Mouse (Mus musculus) lung, postnatal 4 days (tissue): ENCODE results near the gene Clta.
"Not testable (repeated sequence)": the region's sequence is repeated elsewhere in the genome, so short reads cannot be mapped to it uniquely, and the experiment has no call there.

Experiments used
- DNase-seq, 2 experiments: peaks; one replicate each; pipeline ENCODE4 v3.0.0; 2021

The Clta gene

GRCm38 (mm10) chr4:44028303-44029135, 24.3 kb downstream of the Clta start:
- no peak for DNase-seq

- DNase-seq: no peak
Measured at GRCm38 (mm10) chr4:44029661-44030066, 25.4 kb downstream of the Clta start.

GRCm38 (mm10) chr4:44031521-44031920, 27.3 kb downstream of the Clta start:
- no peak for DNase-seq

- no peak for DNase-seq
Measured at GRCm38 (mm10) chr4:44036455-44036854, 32.2 kb downstream of the Clta start.

GRCm38 (mm10) chr4:44040802-44041201, 36.5 kb downstream of the Clta start:
- DNase-seq: no peak

DNA sequence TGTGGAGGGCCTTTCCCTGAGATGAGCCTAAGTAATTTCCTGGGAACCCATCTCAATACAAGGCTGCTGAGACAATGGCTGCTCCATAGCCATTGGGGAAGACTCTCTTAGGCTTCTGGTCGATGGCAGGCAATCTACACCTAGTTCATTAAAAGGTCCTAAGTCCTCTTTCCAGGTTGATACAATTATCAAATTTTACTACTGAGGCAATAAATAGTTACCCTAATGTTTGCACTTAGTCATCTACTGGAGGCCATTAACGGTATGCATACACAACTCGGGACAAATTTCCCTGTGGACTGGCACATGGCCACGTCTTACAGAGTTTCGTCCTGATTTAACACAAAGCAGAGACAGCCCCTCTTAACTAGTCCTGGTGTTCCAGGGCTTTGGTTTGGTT, 38.2 kb downstream of the Clta start:
- DNase-seq: no peak

- not testable (repeated sequence) for DNase-seq
Measured at GRCm38 (mm10) chr4:44043182-44043581, 38.9 kb downstream of the Clta start.

DNA sequence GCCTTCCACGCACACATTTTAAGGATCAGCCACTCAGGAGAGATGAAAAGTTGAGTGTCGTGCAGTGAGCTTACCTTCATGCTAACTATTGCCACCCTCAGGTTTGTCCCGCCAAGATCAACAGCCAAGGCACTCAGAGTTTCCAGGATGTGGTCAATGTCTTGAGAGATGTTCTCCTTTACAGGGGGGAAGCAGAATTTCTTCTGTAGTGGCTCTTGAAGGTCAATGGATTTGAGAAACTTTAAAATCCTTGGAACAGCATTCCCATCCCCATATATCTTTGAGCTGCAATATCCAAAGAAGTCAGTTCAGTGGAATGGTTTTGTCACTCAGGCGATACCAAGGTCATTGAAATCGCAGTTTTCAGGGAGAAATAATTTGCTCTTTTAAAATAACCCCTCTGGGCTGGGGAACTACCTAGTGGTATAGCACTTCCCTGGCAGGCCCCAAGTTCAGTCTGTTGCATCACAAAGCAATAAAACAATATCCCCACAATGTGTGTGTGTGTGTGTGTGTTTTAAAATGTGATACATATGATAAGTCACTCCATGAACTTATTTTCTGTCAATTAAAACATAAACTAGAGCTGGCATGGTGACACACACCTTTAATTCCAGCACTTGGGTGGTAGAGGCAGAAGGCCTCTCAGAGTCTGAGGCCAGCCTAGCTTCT, 40.6 kb downstream of the Clta start:
- DNase-seq: no peak

DNA sequence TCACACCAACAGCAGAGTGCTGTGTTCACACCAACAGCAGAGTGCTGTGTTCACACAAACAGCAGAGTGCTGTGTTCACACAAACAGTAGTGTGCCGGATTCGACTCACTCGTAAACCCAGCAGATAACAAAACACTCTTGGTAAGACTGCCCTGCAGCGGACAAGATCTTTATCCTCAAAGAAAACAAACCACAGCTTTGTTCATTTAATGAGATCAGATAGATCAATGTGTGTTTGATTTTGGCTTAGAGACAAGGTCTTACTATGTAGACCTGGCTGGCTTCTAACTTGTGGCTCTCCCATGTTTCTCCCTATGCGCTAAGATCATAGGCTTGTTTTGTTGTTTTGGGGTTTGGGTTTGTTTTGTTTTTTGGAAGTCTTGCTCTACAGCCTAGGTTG, 41.8 kb downstream of the Clta start:
- no peak for DNase-seq

DNA sequence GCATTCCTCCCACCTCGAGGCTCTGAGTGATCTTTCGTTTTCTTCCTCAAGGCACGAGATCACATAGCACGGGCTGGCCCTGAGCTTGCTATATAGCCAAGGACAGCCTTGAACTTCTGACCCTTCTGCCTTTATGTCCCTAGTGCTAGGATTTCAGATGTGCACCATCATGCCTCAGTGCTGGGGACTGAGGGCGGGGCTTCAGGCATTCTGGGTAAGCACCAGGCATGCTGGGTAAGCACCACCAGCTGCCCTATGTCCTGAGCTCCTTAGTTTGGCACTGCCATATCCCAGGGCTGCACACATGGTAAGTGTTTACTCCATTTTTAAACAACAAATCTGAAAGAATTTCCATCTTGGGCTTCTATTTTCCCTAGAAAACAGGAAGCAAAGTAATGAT, 45.6 kb downstream of the Clta start:
- peak in 1 of 2 experiments; percentile 27 for DNase-seq

- DNase-seq: no peak
Measured at GRCm38 (mm10) chr4:44059674-44060073, 55.4 kb downstream of the Clta start.

GRCm38 (mm10) chr4:44062062-44062461, 57.8 kb downstream of the Clta start:
- no peak for DNase-seq

GRCm38 (mm10) chr4:44062816-44063215, 58.6 kb downstream of the Clta start:
- DNase-seq: no peak

DNA sequence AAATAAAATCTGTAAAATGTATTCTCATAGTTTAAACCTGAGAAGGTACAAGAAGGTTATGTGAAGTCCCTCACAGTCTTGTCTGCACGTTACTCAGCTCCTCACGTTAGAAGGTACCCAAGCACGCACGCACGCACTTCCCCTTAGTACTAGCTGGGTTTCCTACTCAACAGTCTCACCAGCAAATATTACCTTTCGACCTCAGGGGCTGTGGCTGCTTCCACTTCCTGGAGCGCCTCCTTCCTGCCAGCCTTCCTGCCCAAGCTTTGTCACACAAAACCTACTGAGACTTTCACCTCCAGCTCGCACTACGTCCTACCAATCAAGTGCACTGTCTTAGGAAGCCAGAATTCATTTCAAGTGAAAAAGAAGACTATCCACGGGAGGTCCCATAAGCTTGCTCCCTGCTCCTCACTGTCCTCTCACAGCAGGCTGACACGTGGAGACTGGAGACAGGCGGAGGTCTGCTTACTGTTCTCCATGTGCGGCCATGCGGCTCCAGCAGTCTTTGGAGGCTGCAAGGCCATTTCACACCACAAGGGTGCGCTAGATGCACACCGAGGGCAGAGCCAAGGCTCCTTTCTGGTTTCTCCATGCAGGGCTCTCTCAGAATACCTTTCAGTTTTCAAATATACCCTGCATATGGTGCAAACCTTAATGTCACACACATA, 61.2 kb downstream of the Clta start:
- DNase-seq: peak; percentile 86 to 94

DNA sequence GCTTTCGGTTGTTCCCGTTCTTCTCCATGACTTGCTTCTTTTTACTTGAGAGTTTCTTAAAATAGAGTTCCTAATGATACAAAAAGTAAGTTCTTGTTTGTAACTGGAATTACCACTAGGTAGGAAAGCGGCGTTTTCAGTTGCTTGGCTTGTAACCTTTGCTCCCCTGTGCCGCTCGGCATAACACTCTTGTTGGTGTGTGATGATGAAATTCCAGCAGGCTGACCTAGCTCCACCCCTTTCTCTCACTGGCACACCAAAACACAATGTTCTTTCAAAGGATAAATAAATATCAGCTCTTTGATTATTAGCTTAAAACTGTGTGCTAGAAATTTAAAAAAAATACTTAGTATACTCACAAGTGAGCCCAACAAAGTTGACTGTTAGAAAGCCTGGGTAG, 62.6 kb downstream of the Clta start:
- DNase-seq: no peak

DNA sequence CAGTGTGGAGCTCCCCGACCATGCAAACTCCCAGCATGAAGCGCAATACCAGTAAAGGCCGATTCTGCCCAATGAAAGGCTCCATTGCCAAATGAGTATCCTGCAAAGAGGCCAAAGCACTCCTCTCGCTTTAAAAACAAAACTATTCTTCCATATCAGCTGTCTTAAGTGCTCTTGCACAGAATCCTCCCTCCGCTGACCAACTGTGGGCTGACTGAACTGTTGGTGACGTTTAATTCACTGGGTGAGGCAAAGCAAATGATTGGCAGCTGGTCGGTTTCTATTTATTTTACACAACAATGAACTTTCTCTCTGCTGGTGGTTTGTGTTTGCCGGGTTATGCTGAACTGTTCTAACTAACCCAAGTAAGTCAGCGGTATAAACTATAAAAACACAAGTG, 64.5 kb downstream of the Clta start:
- no peak for DNase-seq

GRCm38 (mm10) chr4:44069411-44069810, 65.2 kb downstream of the Clta start:
- no peak for DNase-seq

- DNase-seq: no peak
Measured at GRCm38 (mm10) chr4:44070641-44071040, 66.4 kb downstream of the Clta start.

GRCm38 (mm10) chr4:44071741-44072145, 67.5 kb downstream of the Clta start:
- DNase-seq: no peak

DNA sequence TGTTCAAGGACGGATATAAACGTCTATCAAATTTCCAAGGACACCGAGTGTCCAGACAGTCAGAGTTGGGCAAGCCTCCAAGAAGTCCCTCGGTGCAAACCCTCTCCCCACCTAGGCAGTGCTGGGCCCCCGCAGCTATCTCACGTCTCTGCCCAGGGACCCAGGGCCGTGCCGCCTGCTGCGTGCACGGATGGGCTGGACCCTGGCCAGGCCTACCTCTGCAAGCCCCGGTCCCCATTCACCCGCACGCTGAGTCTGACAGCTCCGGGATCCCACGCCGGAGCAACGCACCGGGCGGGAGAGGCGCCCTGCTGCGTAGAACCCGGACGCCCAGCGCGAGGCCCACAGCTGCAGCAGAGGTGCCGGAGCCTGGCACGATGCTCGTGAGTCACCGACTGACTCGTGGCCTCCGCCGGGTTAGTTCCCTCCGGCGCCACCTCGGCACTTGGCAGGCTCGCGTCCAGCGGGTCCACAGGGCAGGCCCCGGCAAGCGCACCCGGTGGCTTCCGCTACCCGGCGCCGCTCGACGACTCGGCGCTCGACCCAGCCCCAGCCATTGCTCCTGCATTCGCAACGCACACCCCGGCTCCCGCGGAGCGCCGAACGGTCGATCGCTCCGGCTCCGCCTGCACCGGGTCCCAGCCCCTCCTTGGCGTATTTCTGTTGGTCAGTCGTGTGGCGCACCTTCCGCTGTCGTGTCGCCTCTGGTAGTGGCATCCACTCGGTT, 68.1 kb downstream of the Clta start:
- DNase-seq: peak; percentile 94 to 96

DNA sequence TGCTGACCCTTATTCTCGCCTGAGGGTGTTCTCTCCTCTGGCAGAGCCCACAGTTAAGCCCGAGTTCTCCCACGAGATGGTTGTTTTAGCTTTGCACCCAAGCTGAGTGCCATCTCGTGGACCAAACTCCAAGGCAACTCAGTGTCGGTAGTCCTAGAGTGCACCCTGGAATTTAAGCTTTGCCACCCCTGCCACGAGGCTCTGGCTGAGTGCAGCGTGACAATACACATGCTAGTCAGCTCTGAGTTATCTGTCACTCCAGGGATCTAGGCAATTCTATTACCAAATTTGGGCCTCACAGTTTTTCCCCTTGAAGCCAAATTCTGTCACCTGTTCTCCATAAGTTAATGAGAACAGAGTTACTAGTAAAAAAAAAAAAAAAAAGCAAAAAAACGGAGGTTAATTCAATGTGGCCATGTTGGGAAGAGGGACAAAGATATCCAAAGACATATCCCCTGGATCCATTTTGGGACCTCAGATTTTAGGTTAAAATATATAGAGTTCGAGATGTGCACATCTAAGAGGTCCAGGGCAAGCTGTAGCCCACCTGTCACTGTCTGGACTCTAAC, 68.7 kb downstream of the Clta start:
- DNase-seq: no peak

GRCm38 (mm10) chr4:44073799-44074198, 69.5 kb downstream of the Clta start:
- no peak for DNase-seq

GRCm38 (mm10) chr4:44074422-44074821, 70.2 kb downstream of the Clta start:
- no peak for DNase-seq
